Mouse (Mus musculus): Measurements from ENCODE around the gene Spindoc.

- TF ChIP-seq CTCF (IDR thresholded peaks at IDR 0.05; ENCODE audit: low read depth, low read length) (peak; percentile 52), POLR2A (IDR thresholded peaks at IDR 0.05; ENCODE audit: borderline replicate concordance, low read depth, low read length) (no peak)
Measured at GRCm38 (mm10) chr19:7417911-7418849, 35.4 kb upstream of the Spindoc start.
